Mouse (Mus musculus): ENCODE measurements around the gene Nelfb. TPM values are rescaled to one million over a fixed set of nuclear protein-coding genes. Genes with fewer than 3 reads are reported as not detected.

Gene Nelfb
- polyA plus RNA-seq, 1 experiment from 2014 or later = 79.1 TPM

GRCm38 (mm10) chr2:25183336-25183735 lies 28.0 kb downstream of the Nelfb start:
- H3K27me3 ChIP-seq (ENCODE audit: control insufficient read depth, insufficient read depth, low read length) = no peaks in the 10 kb centered on the region
- H3K4me3 ChIP-seq (ENCODE audit: low read length) = peak overlapping the region; percentile 79
- H3K27ac ChIP-seq (ENCODE audit: low read length) = no peak overlapping the region
- H3K9me3 ChIP-seq (replicated peaks; ENCODE audit: control insufficient read depth, low read length) = no peaks in the 10 kb centered on the region
- H3K9ac ChIP-seq (ENCODE audit: low read length) = no peak overlapping the region
- H3K4me1 ChIP-seq (ENCODE audit: control insufficient read depth, insufficient read depth, low read length) = peaks cover 19% of the 10 kb centered on the region
- no peak for ATAC-seq (replicated peaks; ENCODE audit: extremely low read depth, insufficient read depth, low FRiP score)
- peak overlapping the region; percentile 94 for H3K4me2 ChIP-seq (ENCODE audit: low read depth, low read length)
- H3K36me3 ChIP-seq (ENCODE audit: control insufficient read depth, insufficient read depth) = no peaks in the 10 kb centered on the region
- 74% methylated on average over 2 of the region's 2 CpGs for WGBS

GRCm38 (mm10) chr2:25182664-25183063 lies 28.6 kb downstream of the Nelfb start:
- Histone ChIP-seq H3K36me3 (ENCODE audit: control insufficient read depth, insufficient read depth) (no peaks in the 10 kb centered on the region), H3K4me3 (ENCODE audit: low read length) (peak overlapping the region; percentile 79), H3K27me3 (ENCODE audit: control insufficient read depth, insufficient read depth, low read length) (no peaks in the 10 kb centered on the region), H3K4me2 (ENCODE audit: low read depth, low read length) (peak overlapping the region; percentile 94), H3K9me3 (replicated peaks; ENCODE audit: control insufficient read depth, low read length) (no peaks in the 10 kb centered on the region), H3K9ac (ENCODE audit: low read length) (peak overlapping the region; percentile 86), H3K27ac (ENCODE audit: low read length) (0 out of 2 replicates have a peak overlapping the region, but pooled peaks have one; percentile 41), H3K4me1 (ENCODE audit: control insufficient read depth, insufficient read depth, low read length) (peaks cover 26% of the 10 kb centered on the region)
- ATAC-seq (replicated peaks; ENCODE audit: extremely low read depth, insufficient read depth, low FRiP score) = no peak
- WGBS = 33% methylated on average over 6 of the region's 6 CpGs

GRCm38 (mm10) chr2:25181891-25182397 lies 29.3 kb downstream of the Nelfb start:
- Histone ChIP-seq H3K9me3 (replicated peaks; ENCODE audit: control insufficient read depth, low read length) (no peaks in the 10 kb centered on the region), H3K36me3 (ENCODE audit: control insufficient read depth, insufficient read depth) (no peaks in the 10 kb centered on the region), H3K4me1 (ENCODE audit: control insufficient read depth, insufficient read depth, low read length) (peaks cover 33% of the 10 kb centered on the region), H3K4me2 (ENCODE audit: low read depth, low read length) (peak overlapping the region; percentile 94), H3K4me3 (ENCODE audit: low read length) (peak overlapping the region; percentile 79), H3K27ac (ENCODE audit: low read length) (peak overlapping the region; percentile 93), H3K27me3 (ENCODE audit: control insufficient read depth, insufficient read depth, low read length) (no peaks in the 10 kb centered on the region), H3K9ac (ENCODE audit: low read length) (peak overlapping the region; percentile 86)
- no peak for ATAC-seq (replicated peaks; ENCODE audit: extremely low read depth, insufficient read depth, low FRiP score)
- under 1% methylated on average over 17 of the region's 17 CpGs for WGBS

- peak overlapping the region; percentile 86 for H3K9ac ChIP-seq (ENCODE audit: low read length)
- no peaks in the 10 kb centered on the region for H3K36me3 ChIP-seq (ENCODE audit: control insufficient read depth, insufficient read depth)
- peak overlapping the region; percentile 79 for H3K4me3 ChIP-seq (ENCODE audit: low read length)
- peak; percentile 46 for ATAC-seq (replicated peaks; ENCODE audit: extremely low read depth, insufficient read depth, low FRiP score)
- no peaks in the 10 kb centered on the region for H3K27me3 ChIP-seq (ENCODE audit: control insufficient read depth, insufficient read depth, low read length)
- peak overlapping the region; percentile 94 for H3K4me2 ChIP-seq (ENCODE audit: low read depth, low read length)
- under 1% methylated on average over 100 of the region's 100 CpGs for WGBS
- H3K27ac ChIP-seq (ENCODE audit: low read length) = peak overlapping the region; percentile 93
- H3K9me3 ChIP-seq (replicated peaks; ENCODE audit: control insufficient read depth, low read length) = no peaks in the 10 kb centered on the region
- peaks cover 38% of the 10 kb centered on the region for H3K4me1 ChIP-seq (ENCODE audit: control insufficient read depth, insufficient read depth, low read length)
These were observed 30.1 kb downstream of the Nelfb start for GRCm38 (mm10) chr2:25180973-25181890.

GRCm38 (mm10) chr2:25180478-25180903 lies 30.8 kb downstream of the Nelfb start, which contains the start of gene Nrarp:
Gene Nrarp, plus strand, starts transcription at chr2:25180758.
- Histone ChIP-seq H3K4me2 (ENCODE audit: low read depth, low read length) (peak within 1 kb of the TSS; percentile 94), H3K9ac (ENCODE audit: low read length) (peak within 1 kb of the TSS; percentile 86), H3K27ac (ENCODE audit: low read length) (peak within 1 kb of the TSS; percentile 93), H3K9me3 (replicated peaks; ENCODE audit: control insufficient read depth, low read length) (no peaks in the 10 kb centered on the region), H3K4me1 (ENCODE audit: control insufficient read depth, insufficient read depth, low read length) (peaks cover 41% of the 10 kb centered on the region), H3K27me3 (ENCODE audit: control insufficient read depth, insufficient read depth, low read length) (no peaks in the 10 kb centered on the region), H3K36me3 (ENCODE audit: control insufficient read depth, insufficient read depth) (no peaks in the 10 kb centered on the region), H3K4me3 (ENCODE audit: low read length) (peak within 1 kb of the TSS; percentile 79)
- ATAC-seq (replicated peaks; ENCODE audit: extremely low read depth, insufficient read depth, low FRiP score) = peak; percentile 89
- under 1% methylated on average over 35 of the region's 35 CpGs for WGBS

GRCm38 (mm10) chr2:25179566-25180217 lies 31.6 kb downstream of the Nelfb start:
- Histone ChIP-seq H3K4me1 (ENCODE audit: control insufficient read depth, insufficient read depth, low read length) (peaks cover 39% of the 10 kb centered on the region), H3K9ac (ENCODE audit: low read length) (peak overlapping the region; percentile 69), H3K36me3 (ENCODE audit: control insufficient read depth, insufficient read depth) (no peaks in the 10 kb centered on the region), H3K9me3 (replicated peaks; ENCODE audit: control insufficient read depth, low read length) (no peaks in the 10 kb centered on the region), H3K4me2 (ENCODE audit: low read depth, low read length) (peak overlapping the region; percentile 94), H3K27me3 (ENCODE audit: control insufficient read depth, insufficient read depth, low read length) (no peaks in the 10 kb centered on the region), H3K4me3 (ENCODE audit: low read length) (peak overlapping the region; percentile 79), H3K27ac (ENCODE audit: low read length) (peak overlapping the region; percentile 93)
- ATAC-seq (replicated peaks; ENCODE audit: extremely low read depth, insufficient read depth, low FRiP score) = no peak
- WGBS = 60% methylated on average over 15 of the region's 15 CpGs

- peak overlapping the region; percentile 31; the same call in 1 of the 2 replicates for H3K4me2 ChIP-seq (ENCODE audit: low read depth, low read length)
- H3K9me3 ChIP-seq (replicated peaks; ENCODE audit: control insufficient read depth, low read length) = no peaks in the 10 kb centered on the region
- no peaks in the 10 kb centered on the region for H3K36me3 ChIP-seq (ENCODE audit: control insufficient read depth, insufficient read depth)
- no peak for ATAC-seq (replicated peaks; ENCODE audit: extremely low read depth, insufficient read depth, low FRiP score)
- WGBS = 30% methylated on average over 10 of the region's 10 CpGs
- H3K4me3 ChIP-seq (ENCODE audit: low read length) = no peak overlapping the region
- peaks cover 35% of the 10 kb centered on the region for H3K4me1 ChIP-seq (ENCODE audit: control insufficient read depth, insufficient read depth, low read length)
- H3K27ac ChIP-seq (ENCODE audit: low read length) = peak overlapping the region; percentile 6
- peak overlapping the region; percentile 32 for H3K9ac ChIP-seq (ENCODE audit: low read length)
- no peaks in the 10 kb centered on the region for H3K27me3 ChIP-seq (ENCODE audit: control insufficient read depth, insufficient read depth, low read length)
These were observed 32.9 kb downstream of the Nelfb start for GRCm38 (mm10) chr2:25178285-25178972.

GRCm38 (mm10) chr2:25177685-25178084 lies 33.6 kb downstream of the Nelfb start:
- no peaks in the 10 kb centered on the region for H3K9me3 ChIP-seq (replicated peaks; ENCODE audit: control insufficient read depth, low read length)
- ATAC-seq (replicated peaks; ENCODE audit: extremely low read depth, insufficient read depth, low FRiP score) = no peak
- no peak overlapping the region for H3K4me3 ChIP-seq (ENCODE audit: low read length)
- peak overlapping the region; percentile 77 for H3K27ac ChIP-seq (ENCODE audit: low read length)
- peaks cover 34% of the 10 kb centered on the region for H3K4me1 ChIP-seq (ENCODE audit: control insufficient read depth, insufficient read depth, low read length)
- H3K4me2 ChIP-seq (ENCODE audit: low read depth, low read length) = peak overlapping the region; percentile 31; the same call in 1 of the 2 replicates
- no peaks in the 10 kb centered on the region for H3K36me3 ChIP-seq (ENCODE audit: control insufficient read depth, insufficient read depth)
- H3K27me3 ChIP-seq (ENCODE audit: control insufficient read depth, insufficient read depth, low read length) = no peaks in the 10 kb centered on the region
- WGBS = 9% methylated on average over 6 of the region's 6 CpGs
- H3K9ac ChIP-seq (ENCODE audit: low read length) = peak overlapping the region; percentile 35; the same call in 1 of the 2 replicates
